Mouse (Mus musculus): ENCODE results near the gene Cdkn1c. TPM values are rescaled to one million over a fixed set of nuclear protein-coding genes. Genes with fewer than 3 reads are reported as not detected.

Gene Cdkn1c
- polyA plus RNA-seq, 1 experiment from 2014 or later: 672 TPM

DNA sequence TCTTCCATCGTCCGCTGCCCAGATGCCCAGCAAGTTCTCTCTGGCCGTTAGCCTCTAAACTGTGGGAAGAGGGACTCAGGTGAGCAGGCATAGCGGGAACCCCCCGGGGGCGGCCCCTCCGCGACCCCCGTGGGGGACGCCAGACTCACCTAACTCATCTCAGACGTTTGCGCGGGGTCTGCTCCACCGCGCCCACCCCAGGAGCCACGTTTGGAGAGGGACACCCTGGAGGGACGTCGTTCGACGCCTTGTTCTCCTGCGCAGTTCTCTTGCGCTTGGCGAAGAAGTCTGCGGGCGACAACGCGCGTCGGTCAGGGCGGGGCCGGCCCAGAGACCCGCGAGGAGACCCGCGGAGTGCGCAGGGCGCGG lies 1.9 kb downstream of the Cdkn1c start:
- Histone ChIP-seq H3K9ac (peak overlapping the region; percentile 67), H3K9me3 (peaks cover 17% of the 10 kb centered on the region; the same call in 1 of the 2 replicates), H3K4me3 (replicated peaks) (peak overlapping the region; percentile 52), H3K4me2 (replicated peaks) (peak overlapping the region; percentile 65), H3K36me3 (no peaks in the 10 kb centered on the region), H3K4me1 (replicated peaks) (peaks cover 5% of the 10 kb centered on the region; the same call in 1 of the 2 replicates), H3K27ac (peak overlapping the region; percentile 56), H3K27me3 (replicated peaks) (no peaks in the 10 kb centered on the region)
- ATAC-seq: no peak
- 13% methylated on average over 38 of the region's 38 CpGs for WGBS

DNA sequence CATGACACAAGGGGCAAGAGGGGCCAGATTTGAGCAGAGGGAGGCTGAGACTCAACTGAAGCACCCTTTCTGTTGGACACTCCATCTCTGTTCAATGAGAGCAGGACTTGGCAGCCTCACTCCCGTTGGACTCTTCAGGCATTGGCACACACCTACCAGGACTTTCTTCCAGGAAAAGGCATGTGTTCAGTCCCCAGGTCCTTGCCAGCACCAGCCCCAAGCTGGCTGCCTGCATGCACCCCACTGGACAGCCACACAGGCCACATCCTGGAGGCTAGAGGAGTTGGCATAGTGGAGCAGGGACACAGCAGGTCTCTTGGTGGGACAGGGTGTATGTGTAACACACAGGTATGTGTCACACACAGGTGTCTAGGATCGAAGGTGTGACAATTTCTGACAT lies 13.7 kb downstream of the Cdkn1c start:
- Histone ChIP-seq H3K4me1 (replicated peaks) (peaks cover 14% of the 10 kb centered on the region), H3K27ac (no peak overlapping the region), H3K27me3 (replicated peaks) (peaks cover 24% of the 10 kb centered on the region), H3K9ac (no peak overlapping the region), H3K36me3 (no peaks in the 10 kb centered on the region), H3K4me3 (replicated peaks) (no peak overlapping the region), H3K4me2 (replicated peaks) (no peak overlapping the region), H3K9me3 (no peaks in the 10 kb centered on the region)
- WGBS: 71% methylated on average over 2 of the region's 2 CpGs
- no peak for ATAC-seq

DNA sequence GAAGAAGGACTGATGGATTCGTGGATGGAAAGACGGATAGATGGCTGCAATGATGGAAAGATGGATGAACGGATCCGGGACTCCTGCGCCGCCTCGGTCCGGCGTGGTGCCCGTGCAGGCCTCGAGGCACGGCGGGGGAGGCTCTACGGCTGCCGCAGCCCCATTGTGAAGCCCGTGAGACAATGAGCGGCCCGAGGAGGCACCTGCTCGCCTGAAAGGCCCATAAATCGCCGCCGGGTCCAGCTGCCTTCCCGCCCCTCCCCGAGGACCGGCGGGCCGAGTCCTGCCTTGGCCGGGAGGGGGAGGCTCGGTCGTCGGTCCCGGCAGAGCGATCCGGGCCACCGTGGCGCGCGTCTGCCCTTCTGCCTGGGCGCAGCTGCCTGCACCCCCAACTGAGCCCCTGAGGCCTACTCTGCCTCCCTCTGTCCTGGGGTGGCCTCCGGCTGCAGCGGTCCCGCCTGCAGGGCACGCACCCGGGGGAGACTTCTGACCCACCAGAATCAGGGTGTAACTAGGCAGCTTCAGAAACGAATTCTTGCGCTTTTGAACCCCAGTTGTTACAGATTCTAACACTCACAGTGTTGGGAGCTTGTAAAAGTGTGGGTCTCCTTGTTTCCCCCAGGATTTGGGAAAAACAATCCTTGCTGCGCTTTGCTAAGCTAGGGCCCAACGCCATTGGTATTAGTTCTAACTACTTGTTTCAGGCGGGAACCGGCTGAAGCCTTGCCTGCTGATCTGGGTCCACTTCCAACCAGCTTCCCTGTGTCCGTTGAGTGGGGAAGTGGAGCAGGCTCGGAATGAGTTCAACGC lies 15.0 kb downstream of the Cdkn1c start:
- peak overlapping the region; percentile 38 for H3K4me3 ChIP-seq (replicated peaks)
- H3K9me3 ChIP-seq: no peaks in the 10 kb centered on the region
- H3K27ac ChIP-seq: no peak overlapping the region
- peaks cover 14% of the 10 kb centered on the region for H3K4me1 ChIP-seq (replicated peaks)
- ATAC-seq: peak; percentile 69
- peak overlapping the region; percentile 83 for H3K4me2 ChIP-seq (replicated peaks)
- H3K27me3 ChIP-seq (replicated peaks): peaks cover 24% of the 10 kb centered on the region
- H3K9ac ChIP-seq: peak overlapping the region; percentile 41
- H3K36me3 ChIP-seq: no peaks in the 10 kb centered on the region
- 10% methylated on average over 53 of the region's 53 CpGs for WGBS

DNA sequence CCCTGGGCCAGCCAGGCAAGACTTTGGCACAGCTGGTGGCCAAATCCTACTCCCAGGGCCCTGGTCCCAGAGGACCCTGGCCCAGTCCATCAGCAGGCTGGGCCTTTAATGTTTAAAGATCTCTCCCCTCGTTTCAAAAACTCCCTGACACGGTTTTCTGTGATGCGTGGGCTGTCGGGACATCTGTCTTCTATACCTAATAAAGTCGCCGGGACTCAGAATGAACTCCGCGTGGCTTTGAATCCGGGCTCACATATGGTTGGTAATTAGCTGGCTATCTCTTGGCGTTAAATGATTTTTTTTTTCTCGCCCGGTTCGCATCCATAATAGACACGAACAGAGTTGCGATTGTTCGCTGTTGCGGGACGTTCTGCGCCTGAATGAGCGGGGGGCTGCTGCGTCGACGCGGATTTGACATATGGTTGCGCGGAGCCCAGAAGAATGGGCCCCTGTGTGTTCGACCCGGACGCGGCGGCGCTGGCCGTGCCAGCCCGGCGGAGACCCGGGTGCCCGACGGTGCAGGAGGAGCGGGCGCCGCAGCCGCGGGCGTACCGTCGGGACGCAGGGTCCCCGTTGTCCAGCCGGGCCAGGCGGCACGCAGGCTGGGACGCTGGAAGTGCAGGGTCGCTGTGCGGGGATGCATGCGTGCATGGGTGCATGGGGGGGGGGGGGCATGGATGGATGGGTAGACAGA lies 15.7 kb downstream of the Cdkn1c start:
- ATAC-seq: no peak
- Histone ChIP-seq H3K4me3 (replicated peaks) (peak overlapping the region; percentile 38), H3K27ac (no peak overlapping the region), H3K9ac (peak overlapping the region; percentile 41; the same call in 1 of the 2 replicates), H3K36me3 (no peaks in the 10 kb centered on the region), H3K27me3 (replicated peaks) (peaks cover 24% of the 10 kb centered on the region), H3K4me2 (replicated peaks) (peak overlapping the region; percentile 83), H3K9me3 (no peaks in the 10 kb centered on the region), H3K4me1 (replicated peaks) (peaks cover 14% of the 10 kb centered on the region)
- WGBS: 7% methylated on average over 55 of the region's 55 CpGs

DNA sequence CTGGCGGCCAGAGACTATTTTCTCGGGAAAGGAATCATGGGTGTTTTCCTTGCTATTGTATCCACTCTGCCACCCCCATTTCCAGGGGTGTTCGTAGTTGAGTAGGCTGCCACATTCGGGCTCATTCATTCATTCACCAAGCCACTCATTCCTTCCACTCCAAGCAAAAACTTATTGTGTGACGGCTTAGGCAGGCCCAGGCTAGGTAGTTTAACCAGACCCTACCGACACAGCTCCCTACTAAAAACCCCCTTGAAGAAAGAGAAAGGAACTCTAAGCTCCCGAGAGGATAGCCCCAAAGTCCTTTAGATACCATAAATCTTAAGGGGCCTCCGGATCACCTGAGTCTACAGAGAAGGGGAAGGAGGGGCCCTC lies 16.3 kb downstream of the Cdkn1c start:
- H3K27me3 ChIP-seq (replicated peaks): peaks cover 24% of the 10 kb centered on the region
- peaks cover 14% of the 10 kb centered on the region for H3K4me1 ChIP-seq (replicated peaks)
- H3K9ac ChIP-seq: 0 out of 2 replicates have a peak overlapping the region, but pooled peaks have one; percentile 41
- no peaks in the 10 kb centered on the region for H3K9me3 ChIP-seq
- no peak overlapping the region for H3K4me2 ChIP-seq (replicated peaks)
- WGBS: 53% methylated on average over 8 of the region's 8 CpGs
- H3K4me3 ChIP-seq (replicated peaks): no peak overlapping the region
- H3K27ac ChIP-seq: no peak overlapping the region
- H3K36me3 ChIP-seq: no peaks in the 10 kb centered on the region
- ATAC-seq: no peak

DNA sequence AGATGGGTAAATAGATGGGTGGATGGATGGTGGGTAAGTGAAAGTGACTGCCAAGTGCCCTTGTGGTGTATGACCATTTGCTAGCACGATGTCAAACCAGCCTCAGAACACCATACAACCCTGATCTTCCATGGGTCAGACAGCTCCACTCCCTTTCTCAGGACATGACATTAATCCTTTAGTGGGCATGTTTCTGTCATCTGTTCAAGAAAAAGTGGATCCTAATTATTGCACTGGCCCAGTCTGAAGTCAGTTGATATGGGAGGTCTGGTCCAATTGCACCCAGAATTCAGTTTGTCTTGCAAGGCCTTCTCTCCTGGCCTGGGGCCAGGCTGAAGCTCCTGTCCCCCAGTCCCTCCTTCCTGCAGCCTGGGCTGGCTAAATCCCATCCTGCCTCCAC lies 21.9 kb downstream of the Cdkn1c start:
- Histone ChIP-seq H3K27me3 (replicated peaks) (peaks cover 11% of the 10 kb centered on the region), H3K4me1 (replicated peaks) (peaks cover 11% of the 10 kb centered on the region), H3K9me3 (no peaks in the 10 kb centered on the region), H3K4me2 (replicated peaks) (no peak overlapping the region), H3K36me3 (no peaks in the 10 kb centered on the region), H3K9ac (no peak overlapping the region), H3K4me3 (replicated peaks) (no peak overlapping the region), H3K27ac (no peak overlapping the region)
- no peak; the same call in 1 of the 2 replicates for ATAC-seq
- WGBS: 82% methylated on average over 1 of the region's 1 CpGs

DNA sequence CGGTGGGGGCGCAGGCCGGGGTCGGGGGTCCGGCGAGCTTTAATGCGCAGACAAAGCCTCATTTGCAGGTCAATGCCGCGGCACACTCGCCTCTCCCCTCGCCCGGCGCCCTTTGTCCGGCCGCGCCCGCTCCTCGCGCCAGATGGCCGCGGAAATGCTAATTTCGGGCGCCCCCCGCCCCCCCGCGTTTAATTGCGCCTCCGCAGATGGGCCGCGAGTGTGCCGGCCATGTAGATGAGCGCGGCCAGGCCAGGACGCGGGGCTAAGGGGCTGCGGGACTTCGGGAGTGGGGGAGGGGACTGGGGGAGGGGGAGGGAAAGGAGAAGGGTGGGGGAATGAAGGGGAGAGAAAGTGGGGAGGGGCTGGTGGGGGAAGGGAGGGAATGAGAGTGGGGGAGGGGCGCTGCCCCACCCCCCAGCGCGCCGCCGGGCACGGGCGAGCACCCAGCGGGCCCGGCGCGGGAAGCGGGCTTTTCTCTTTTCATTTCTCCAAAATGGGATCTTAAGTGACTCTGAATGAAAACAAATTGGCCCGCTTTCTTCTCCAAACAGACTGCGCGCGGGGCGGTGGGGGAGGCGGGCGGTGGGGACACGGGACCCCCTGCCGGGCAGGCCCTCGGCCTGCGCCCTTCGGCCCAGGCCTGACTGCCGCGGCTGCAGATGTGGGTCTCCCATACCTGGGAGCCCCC lies 22.8 kb downstream of the Cdkn1c start:
- H3K4me3 ChIP-seq (replicated peaks): peak overlapping the region; percentile 47
- peak; percentile 51 for ATAC-seq
- H3K9ac ChIP-seq: peak overlapping the region; percentile 62
- WGBS: 1% methylated on average over 59 of the region's 63 CpGs
- H3K4me1 ChIP-seq (replicated peaks): peaks cover 11% of the 10 kb centered on the region
- 0 out of 2 replicates have a peak overlapping the region, but pooled peaks have one; percentile 9 for H3K27ac ChIP-seq
- H3K4me2 ChIP-seq (replicated peaks): peak overlapping the region; percentile 95
- no peaks in the 10 kb centered on the region for H3K9me3 ChIP-seq
- no peaks in the 10 kb centered on the region for H3K36me3 ChIP-seq
- peaks cover 3% of the 10 kb centered on the region; the same call in 1 of the 2 replicates for H3K27me3 ChIP-seq (replicated peaks)

DNA sequence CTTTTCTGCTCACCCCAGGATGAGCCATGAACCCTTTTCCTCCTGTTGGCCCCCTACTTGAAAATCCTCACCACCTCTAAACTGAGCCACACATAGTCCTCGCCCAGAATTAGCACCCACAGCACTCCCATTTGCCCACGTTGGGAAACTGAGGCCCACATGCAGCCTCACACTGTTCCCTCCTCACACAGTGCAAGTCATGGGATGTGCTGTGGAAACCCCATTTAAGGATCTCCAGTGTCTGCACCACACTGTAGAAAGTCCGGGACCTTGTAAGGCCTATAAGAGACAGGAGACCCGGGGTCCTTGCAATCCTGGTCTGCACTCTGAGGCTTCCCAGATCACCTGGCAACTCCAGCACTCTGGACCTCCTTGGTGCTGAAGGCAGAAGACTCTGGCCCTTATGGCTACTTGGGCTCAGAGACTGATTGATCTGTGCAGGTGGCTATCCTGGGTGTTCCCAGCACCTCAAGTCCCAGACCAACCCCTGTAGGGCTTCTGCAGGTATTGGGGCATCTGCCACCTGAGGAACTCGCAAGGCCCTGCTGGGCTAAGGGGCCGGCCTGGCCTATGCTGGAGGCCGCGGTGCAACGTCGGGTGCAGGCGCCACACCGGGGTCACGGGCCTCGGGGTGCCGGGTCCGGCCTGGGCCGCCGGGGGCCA lies 23.5 kb downstream of the Cdkn1c start:
- Histone ChIP-seq H3K9ac (peak overlapping the region; percentile 62), H3K4me3 (replicated peaks) (peak overlapping the region; percentile 47), H3K27me3 (replicated peaks) (no peaks in the 10 kb centered on the region), H3K4me1 (replicated peaks) (peaks cover 11% of the 10 kb centered on the region), H3K9me3 (no peaks in the 10 kb centered on the region), H3K27ac (0 out of 2 replicates have a peak overlapping the region, but pooled peaks have one; percentile 9), H3K36me3 (no peaks in the 10 kb centered on the region), H3K4me2 (replicated peaks) (peak overlapping the region; percentile 95)
- peak; percentile 65 for ATAC-seq
- WGBS: 20% methylated on average over 18 of the region's 18 CpGs

DNA sequence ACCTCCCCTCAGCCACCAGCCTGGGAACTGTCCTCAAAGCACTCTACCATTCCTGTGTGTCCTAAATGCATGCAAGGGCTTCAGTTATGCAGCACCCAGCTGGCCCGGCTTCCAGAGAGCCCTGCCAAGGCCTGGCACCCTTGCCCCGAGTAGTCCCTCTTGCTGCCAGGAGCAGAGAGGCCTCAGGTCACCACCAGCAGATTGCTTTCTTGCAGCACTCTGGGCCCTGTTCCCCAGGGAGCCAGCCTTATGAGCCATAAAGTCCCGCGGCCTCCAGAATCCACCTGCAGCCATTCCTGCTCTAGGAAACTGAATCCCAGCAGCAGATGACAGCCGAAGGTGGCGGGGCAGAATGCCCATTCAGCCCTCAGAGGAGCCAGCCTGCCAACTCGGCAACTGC lies 27.5 kb downstream of the Cdkn1c start:
- no peak overlapping the region for H3K9ac ChIP-seq
- 73% methylated on average over 7 of the region's 7 CpGs for WGBS
- H3K27me3 ChIP-seq (replicated peaks): no peaks in the 10 kb centered on the region
- no peaks in the 10 kb centered on the region for H3K9me3 ChIP-seq
- H3K4me2 ChIP-seq (replicated peaks): no peak overlapping the region
- H3K4me3 ChIP-seq (replicated peaks): no peak overlapping the region
- ATAC-seq: no peak
- H3K27ac ChIP-seq: no peak overlapping the region
- peaks cover 15% of the 10 kb centered on the region for H3K4me1 ChIP-seq (replicated peaks)
- H3K36me3 ChIP-seq: no peaks in the 10 kb centered on the region

DNA sequence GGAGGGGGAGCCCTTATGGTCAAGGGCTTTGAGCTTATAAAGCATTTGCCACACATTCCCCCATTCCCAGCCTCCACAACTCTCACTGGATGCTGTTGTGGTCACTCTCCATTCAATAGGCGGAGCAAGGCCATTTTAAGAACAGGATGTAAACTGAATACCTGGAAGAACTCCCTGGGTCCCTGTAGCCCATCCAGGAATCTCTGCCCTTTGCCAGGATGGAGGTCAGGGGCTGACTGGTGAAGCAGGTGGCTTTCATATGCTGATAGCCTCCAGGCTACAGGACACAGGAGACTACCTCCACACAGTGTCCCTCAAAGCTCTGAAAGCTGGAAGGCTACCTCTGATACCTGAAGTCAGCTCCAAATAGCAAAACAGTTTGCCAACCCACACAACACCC lies 28.2 kb downstream of the Cdkn1c start:
- ATAC-seq: no peak
- no peaks in the 10 kb centered on the region for H3K36me3 ChIP-seq
- no peak overlapping the region for H3K4me3 ChIP-seq (replicated peaks)
- no peaks in the 10 kb centered on the region for H3K27me3 ChIP-seq (replicated peaks)
- no peak overlapping the region for H3K27ac ChIP-seq
- H3K4me1 ChIP-seq (replicated peaks): peaks cover 16% of the 10 kb centered on the region
- no peak overlapping the region for H3K4me2 ChIP-seq (replicated peaks)
- 90% methylated on average over 1 of the region's 1 CpGs for WGBS
- no peak overlapping the region for H3K9ac ChIP-seq
- H3K9me3 ChIP-seq: no peaks in the 10 kb centered on the region

DNA sequence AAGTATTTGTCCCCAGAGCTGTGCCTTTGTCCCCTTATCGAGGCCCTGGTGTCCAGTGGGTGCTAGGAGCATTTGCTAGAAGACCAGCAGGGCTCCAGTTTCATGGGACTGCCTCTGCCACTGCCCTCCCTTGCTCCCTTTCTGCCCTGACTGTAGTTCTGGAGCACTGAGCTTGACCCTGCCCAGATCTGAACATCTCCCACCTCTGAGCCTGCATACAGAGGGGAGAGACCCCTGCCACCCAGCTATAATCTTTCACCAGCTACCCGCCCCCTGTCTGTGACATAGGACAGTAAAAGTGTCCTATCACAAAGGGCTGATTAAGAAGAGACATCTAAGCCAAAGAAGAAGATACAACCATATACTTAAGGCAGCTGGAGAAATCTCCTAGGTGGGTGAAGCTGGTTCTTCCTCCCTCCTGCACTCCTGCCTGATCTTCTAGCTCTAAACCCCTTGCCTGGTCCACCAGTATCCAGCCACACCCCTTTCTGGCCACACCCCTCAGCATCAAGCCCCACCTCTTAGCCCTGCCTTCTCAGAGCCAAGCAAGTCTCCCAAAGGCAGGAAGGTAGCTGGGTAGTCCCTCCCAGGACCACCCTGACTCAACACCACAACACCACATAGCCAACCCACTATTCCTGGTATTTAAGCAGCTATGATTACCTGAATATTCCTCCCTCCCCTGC lies 31.9 kb downstream of the Cdkn1c start:
- H3K27ac ChIP-seq: no peak overlapping the region
- no peaks in the 10 kb centered on the region for H3K27me3 ChIP-seq (replicated peaks)
- H3K36me3 ChIP-seq: no peaks in the 10 kb centered on the region
- 0 out of 2 replicates have a peak, but pooled peaks cover 12% of the 10 kb centered on the region for H3K4me1 ChIP-seq (replicated peaks)
- WGBS: 58% methylated on average over 2 of the region's 2 CpGs
- no peak overlapping the region for H3K9ac ChIP-seq
- no peak overlapping the region for H3K4me2 ChIP-seq (replicated peaks)
- ATAC-seq: peak; percentile 36; the same call in 1 of the 2 replicates
- no peak overlapping the region for H3K4me3 ChIP-seq (replicated peaks)
- no peaks in the 10 kb centered on the region for H3K9me3 ChIP-seq

Measured in intestine, embryonic 15.5 days (tissue).